Mouse (Mus musculus) right cerebral cortex, postnatal 14 days (tissue): ENCODE results near the gene Kcnb1.

Source experiments
- DNase-seq: peaks from one replicate; pipeline ENCODE4 v3.0.0; 2022

Gene Kcnb1

GRCm38 (mm10) chr2:167123936-167124335, 66.0 kb downstream of the Kcnb1 start:
- DNase-seq: peak; percentile 66

GRCm38 (mm10) chr2:167122737-167123136, 67.2 kb downstream of the Kcnb1 start:
- DNase-seq: no peak

GRCm38 (mm10) chr2:167121996-167122395, 68.0 kb downstream of the Kcnb1 start:
- DNase-seq: no peak

GRCm38 (mm10) chr2:167121228-167121627, 68.7 kb downstream of the Kcnb1 start:
- no peak for DNase-seq

- no peak for DNase-seq
Observed at GRCm38 (mm10) chr2:167120186-167120830, 69.6 kb downstream of the Kcnb1 start.

- DNase-seq: no peak
Observed at GRCm38 (mm10) chr2:167118046-167118445, 71.9 kb downstream of the Kcnb1 start.

- peak; percentile 83 for DNase-seq
Observed at GRCm38 (mm10) chr2:167112737-167113136, 77.2 kb downstream of the Kcnb1 start.

- DNase-seq: no peak
Observed at GRCm38 (mm10) chr2:167112259-167112658, 77.7 kb downstream of the Kcnb1 start.

- no peak for DNase-seq
Observed at GRCm38 (mm10) chr2:167109506-167109905, 80.4 kb downstream of the Kcnb1 start.

- DNase-seq: no peak
Observed at GRCm38 (mm10) chr2:167103546-167103945, 86.4 kb downstream of the Kcnb1 start.

- no peak for DNase-seq
Observed at GRCm38 (mm10) chr2:167101743-167102441, 88.1 kb downstream of the Kcnb1 start.

- no peak for DNase-seq
Observed at GRCm38 (mm10) chr2:167094688-167095087, 95.3 kb downstream of the Kcnb1 start.

GRCm38 (mm10) chr2:167093171-167093900, 96.6 kb downstream of the Kcnb1 start:
- DNase-seq: no peak

GRCm38 (mm10) chr2:167090271-167090670, 99.7 kb downstream of the Kcnb1 start:
- DNase-seq: no peak

GRCm38 (mm10) chr2:167086836-167087235, 103.1 kb downstream of the Kcnb1 start:
- no peak for DNase-seq

GRCm38 (mm10) chr2:167086092-167086491, 103.9 kb downstream of the Kcnb1 start:
- DNase-seq: no peak

GRCm38 (mm10) chr2:167081639-167082038, 108.3 kb downstream of the Kcnb1 start:
- DNase-seq: peak; percentile 36

- DNase-seq: no peak
Observed at GRCm38 (mm10) chr2:167081135-167081534, 108.8 kb downstream of the Kcnb1 start.

- no peak for DNase-seq
Observed at GRCm38 (mm10) chr2:167080387-167080786, 109.6 kb downstream of the Kcnb1 start.

- peak; percentile 49 for DNase-seq
Observed at GRCm38 (mm10) chr2:167079535-167080257, 110.3 kb downstream of the Kcnb1 start.

- no peak for DNase-seq
Observed at GRCm38 (mm10) chr2:167078931-167079495, 110.9 kb downstream of the Kcnb1 start.

- no peak for DNase-seq
Observed at GRCm38 (mm10) chr2:167078486-167078885, 111.5 kb downstream of the Kcnb1 start.
